Mouse (Mus musculus) cerebellum, adult 2 months (tissue): ENCODE measurements around the gene Tcf19.

Experiments
- CTCF ChIP-seq: fragments of 200-500 bp; IDR thresholded peaks from 2 replicates; pipeline ENCODE4 v1.5.1; 2011; ENCODE audit warnings: low read depth, mild to moderate bottlenecking, control low read depth, low read length, moderate library complexity, borderline replicate concordance; ENCODE audit not compliant: insufficient read depth
- POLR2A ChIP-seq: fragments of 200-500 bp; IDR thresholded peaks from 2 replicates; pipeline ENCODE4 v1.6.1; 2011; ENCODE audit warnings: low read length, control low read depth, borderline replicate concordance; ENCODE audit not compliant: insufficient read depth

- peak; percentile 37; the same call in 1 of the 2 replicates for TF ChIP-seq POLR2A
- TF ChIP-seq CTCF, result no peak
Measured at GRCm38 (mm10) chr17:35549437-35550142, 33.0 kb upstream of the Tcf19 start.
